Mouse (Mus musculus) adrenal gland, adult 18-20 months (tissue): ENCODE results near the gene Ggt5. TPM values are rescaled to one million over a fixed set of nuclear protein-coding genes. Genes with fewer than 3 reads are reported as not detected.
A peak's percentile ranks its signal among the peaks of the same experiment; 100 is the strongest.
"Not testable (repeated sequence)": the region's sequence is repeated elsewhere in the genome, so short reads cannot be mapped to it uniquely, and the experiment has no call there.

Source experiments
- DNase-seq, 2 experiments: peaks; one replicate each; pipeline ENCODE4 v3.0.0; 2021 to 2022; ENCODE audit warnings: low spot score in 2 of 2
- total RNA-seq, 2 experiments: library from RNA; stranded (reverse); gene quantifications; 1 replicate in 1 of 2; 2 replicates in 1 of 2; pipeline ENCODE4 v1.2.3; 2021

Gene Ggt5
- total RNA-seq, 2 experiments from 2014 or later, result 3.7 to 5.2 TPM

DNA sequence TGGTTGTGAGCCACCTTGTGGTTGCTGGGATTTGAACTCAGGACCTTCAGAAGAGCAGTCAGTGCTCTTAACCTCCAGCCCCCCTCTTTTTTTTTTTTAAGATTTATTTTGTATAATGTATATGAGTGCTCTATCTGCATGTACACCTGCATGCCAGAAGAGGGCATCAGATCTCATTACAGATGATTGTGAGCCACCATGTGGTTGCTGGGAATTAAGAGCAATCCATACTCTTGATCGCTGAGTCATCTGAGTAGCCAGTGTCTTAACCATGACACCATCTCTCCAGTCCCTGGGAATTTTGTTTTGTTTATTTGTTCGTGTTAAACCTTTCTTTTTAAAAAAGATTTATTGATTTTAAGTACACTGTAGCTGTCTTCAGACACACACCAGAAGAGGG lies 22.4 kb upstream of the Ggt5 start:
- DNase-seq, result not testable (repeated sequence)

DNA sequence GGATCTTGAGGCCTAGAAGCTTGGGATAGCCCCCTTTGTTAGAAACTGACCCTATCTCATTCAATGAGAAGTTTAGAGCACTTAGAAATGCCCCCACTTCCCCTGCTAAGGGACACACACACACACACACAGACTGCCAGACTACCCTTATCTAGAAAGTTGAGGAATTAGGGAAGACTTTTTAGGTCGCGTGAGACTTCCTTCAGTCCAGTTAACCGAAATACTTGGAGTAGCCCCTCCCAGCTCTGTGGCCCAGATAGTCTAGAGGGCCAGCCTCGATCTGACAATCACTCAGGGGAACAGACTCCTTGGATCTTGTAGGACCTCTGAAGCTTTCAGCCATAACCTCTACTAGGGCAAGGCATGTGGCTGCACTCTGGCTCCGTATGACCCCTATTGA lies 21.1 kb upstream of the Ggt5 start:
- no peak for DNase-seq

DNA sequence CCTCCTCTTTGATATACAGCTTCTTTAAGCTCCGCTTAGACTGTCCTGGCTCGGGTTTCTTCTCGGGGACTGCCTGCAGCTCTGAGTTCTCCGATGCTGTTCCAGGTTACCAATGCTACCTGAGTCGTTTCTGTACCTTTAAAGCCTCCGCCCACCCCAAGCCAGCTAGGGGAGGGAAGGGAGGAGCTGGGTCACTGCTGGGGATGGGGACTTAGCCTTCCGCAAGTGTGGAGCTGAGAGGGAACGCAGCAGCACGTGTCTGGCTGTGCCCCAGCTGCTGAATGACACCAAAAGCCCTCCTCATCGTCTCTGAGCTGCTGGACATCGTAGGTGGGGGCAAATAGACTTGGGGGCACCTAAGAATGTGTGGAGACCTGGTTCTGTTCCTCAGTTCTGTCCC lies 20.7 kb upstream of the Ggt5 start:
- DNase-seq, result no peak

DNA sequence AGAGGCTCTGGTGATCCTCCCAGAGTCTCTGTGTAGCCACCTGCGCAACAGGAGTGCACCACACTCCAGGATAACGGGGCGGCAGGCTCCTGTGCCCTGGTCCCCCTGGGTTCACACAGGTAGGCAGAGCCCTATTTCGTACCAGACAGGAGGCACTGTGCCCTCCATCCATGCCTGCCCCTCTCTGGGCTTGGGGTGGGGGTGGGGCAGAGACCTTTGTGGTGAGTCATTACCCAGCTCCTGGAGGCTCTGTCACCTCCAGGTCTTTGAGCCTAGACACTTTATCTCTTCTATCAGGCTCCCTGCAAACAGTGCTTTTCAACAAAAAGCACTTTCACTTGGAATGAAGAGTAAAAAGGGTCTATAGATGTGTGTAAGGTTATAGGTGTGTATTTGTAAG lies 20.3 kb upstream of the Ggt5 start:
- no peak for DNase-seq

DNA sequence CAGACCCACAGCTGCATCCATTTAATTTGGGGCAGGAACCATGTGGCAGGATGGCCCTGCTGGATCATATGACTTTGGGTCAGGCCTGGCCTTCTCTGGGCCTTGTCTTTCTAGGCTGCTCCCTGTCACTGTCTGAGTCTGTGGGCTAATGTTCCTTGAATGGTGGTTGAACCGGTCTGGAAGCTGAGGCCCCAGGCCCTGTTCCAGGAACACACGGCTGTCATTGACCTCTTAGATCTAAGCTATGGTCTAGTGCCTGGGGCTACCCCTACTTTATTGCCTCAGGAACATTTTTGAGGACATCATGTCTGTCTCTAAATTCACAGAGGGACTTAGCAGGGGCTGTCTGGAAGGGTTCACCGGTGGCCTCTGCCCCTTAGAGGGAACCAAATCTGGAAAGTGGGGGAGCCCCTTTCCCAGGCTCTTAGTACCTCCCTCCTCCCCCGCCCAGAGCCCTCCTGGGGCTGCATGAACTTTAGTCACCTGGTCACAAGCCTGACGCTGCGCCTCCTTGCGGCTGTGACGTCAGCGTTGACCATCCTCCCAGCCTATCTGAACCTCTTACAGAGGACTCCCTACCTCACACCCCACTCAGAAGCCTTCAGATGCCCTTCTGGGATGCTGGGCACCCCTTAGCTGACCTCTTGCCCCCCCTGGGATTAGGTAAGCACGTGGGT lies 18.0 kb upstream of the Ggt5 start:
- no peak for DNase-seq

DNA sequence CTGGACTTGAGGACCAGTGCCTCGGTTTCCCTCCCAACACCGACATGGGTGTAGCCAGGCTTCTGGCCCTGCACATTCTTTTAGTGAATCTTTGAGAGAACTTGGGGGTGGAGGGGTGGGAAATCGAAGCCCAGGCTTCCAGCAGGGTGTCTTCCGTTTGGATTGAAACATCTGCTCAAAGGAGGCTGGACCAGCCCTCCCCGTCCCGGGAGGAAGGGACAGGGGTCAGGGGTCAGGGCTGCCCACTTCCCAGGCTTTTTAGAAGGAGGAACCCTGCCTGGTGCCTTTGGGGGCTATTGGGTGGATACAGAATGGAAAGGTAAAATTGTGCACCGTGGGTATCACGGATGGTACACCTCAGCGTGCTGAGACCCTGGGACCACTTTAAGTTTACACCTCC lies 17.2 kb upstream of the Ggt5 start:
- DNase-seq, result no peak

DNA sequence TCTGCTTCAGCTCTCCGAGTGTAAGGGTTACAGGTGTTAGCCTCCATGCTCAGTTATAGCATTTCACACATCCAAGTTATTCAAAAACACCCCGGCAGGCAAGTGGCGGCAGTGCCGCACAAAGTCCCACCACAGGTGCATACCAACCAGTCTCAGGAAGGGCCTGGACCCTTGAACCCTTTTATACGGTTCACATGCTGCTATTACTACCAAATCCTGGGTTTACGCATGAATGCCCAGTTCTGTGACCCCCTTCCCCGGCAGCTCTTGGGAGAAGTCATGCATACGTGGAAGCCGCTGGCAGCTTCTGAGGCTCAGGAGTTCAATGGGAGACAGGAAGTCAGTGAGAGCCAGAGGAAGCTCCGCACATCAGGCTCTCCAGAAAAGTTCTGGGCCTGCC lies 16.0 kb upstream of the Ggt5 start:
- DNase-seq, result no peak

DNA sequence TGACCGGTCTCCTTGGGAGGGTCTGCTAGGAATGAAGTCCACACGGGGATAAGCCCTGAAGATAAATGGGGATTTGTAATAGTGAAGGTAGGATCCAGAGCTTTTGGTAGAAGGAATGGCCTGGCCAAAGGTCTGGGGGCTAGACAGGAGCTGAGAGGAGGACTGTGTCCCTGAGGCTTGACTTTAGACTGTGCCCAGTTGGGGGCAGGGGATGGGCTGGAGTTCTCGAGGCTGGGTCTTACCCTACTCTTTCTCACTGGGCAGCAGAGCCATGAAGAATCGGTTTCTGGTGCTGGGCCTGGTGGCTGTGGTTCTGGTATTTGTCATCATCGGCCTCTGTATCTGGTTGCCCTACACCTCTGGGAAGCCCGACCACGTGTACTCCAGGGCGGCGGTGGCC lies 15.2 kb upstream of the Ggt5 start:
- no peak for DNase-seq

DNA sequence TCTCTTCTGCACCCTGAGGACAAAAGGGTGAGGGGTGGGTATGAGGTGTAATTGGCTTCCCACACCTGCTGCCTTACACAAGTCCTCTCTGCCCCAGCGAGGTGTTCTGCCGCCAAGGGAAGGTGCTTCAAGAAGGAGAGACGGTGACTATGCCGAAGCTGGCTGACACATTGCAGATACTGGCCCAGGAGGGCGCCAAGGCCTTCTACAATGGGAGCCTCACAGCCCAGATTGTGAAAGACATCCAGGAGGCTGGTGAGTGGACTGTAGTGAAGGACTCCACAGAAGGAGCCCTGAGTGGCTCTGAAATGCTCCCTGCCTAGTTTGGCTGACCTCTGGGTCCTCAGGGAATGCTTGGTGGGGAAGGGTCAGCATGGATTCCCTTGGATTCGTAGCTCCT lies 10.0 kb upstream of the Ggt5 start:
- DNase-seq, result no peak

DNA sequence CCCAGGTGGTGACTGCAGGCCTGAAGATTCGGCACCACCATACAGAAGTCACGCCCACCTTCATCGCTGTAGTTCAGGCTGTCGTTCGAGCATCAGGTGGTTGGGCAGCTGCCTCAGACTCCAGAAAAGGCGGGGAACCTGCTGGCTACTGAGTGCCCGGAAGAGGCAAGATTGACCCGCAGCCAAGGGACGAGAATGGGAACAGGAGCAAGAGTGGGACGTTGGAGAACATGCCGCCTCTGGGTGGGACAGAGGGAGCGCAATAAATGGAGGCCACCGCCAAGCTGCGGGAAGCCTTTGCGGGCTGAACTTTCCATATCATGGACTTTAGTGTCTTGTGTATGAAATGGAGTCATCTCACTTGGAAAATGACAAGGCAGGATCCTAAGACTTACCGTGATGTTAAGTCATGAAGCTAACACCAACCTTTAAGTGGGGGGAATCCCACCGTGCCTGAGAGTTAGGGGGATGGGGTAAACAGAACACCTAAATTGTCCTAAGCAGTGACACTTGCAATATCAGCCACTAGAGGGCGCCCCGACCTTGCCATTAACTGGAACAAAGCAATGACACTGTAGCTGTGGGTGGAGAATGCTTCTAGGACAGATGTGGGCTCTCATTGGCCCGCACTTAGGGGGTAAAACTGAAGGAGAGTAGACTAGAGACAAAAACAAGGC lies 3.1 kb upstream of the Ggt5 start:
- peak; percentile 86 to 91 for DNase-seq

DNA sequence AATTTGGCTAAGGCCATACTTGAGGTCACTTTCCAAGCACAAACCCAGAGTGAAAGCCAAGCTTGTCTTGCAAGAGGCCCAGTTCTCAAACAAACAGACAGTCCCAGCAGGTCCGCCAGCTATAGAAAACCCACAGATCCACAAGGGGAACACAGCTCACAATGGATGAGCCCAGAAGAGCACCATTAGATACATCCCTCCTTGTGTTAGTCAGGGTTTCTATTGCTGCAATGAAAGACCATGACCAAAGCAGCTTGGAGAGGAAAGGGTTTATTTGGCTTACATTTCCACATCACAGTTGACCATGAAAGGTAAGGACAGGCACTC lies 2.6 kb upstream of the Ggt5 start:
- no peak for DNase-seq

DNA sequence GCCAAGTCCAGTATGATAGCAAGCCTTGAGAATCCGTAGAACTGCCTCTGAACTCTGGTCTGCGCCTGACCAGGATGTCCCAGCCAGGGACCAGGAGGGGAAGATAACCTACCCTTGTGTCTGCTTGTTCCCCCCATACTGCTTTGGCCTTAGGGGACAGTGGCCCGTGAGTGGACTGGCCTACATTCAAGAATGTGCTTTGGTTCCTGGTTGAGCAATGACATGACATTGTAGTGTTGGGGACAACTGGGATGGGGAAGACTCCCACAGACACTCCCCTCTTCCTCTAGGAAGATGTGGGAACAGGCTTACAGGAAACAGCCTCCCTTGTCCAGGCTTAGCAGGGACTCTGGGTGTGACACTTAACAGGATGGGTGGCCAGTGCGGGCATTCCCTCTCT lies 1.4 kb upstream of the Ggt5 start:
- DNase-seq, result no peak

DNA sequence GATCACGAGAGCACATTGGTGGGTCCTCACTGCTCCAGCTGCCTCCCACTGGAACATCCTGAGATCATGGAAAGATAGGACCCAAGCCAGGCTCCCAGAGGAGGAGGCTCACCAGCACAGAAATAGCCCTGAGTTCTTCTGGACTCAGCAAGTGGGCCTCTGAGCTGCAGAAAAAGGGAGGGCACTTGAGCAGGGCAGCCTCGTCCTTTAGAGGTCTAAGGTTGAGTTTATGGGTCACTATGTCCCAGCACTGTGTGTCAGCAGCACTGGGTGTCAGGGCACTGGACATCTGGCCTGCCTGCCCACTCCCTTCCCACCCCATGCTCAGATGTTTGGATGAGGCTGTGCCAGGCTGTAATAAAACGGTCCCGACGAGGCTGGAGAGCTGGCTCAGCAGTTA lies 804 bp upstream of the Ggt5 start:
- DNase-seq, result no peak

DNA sequence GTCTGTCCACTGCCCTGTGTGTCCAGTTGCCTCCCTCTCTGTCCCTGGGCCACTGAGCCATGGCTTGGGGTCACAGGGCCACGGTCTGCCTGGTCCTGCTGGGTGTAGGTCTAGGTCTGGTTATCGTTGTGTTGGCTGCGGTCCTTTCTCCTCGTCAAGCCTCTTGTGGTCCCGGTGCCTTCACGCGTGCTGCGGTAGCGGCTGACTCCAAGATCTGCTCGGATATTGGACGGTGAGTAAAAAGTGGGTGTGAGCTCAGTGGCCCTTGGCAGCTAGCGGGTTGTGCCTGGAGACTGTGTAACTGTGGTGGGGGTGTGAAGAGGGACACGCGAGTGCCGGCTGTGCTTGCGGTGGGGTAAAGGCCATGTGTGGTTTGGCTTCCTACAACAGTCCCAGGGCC lies 511 bp downstream of the Ggt5 start:
- no peak for DNase-seq

DNA sequence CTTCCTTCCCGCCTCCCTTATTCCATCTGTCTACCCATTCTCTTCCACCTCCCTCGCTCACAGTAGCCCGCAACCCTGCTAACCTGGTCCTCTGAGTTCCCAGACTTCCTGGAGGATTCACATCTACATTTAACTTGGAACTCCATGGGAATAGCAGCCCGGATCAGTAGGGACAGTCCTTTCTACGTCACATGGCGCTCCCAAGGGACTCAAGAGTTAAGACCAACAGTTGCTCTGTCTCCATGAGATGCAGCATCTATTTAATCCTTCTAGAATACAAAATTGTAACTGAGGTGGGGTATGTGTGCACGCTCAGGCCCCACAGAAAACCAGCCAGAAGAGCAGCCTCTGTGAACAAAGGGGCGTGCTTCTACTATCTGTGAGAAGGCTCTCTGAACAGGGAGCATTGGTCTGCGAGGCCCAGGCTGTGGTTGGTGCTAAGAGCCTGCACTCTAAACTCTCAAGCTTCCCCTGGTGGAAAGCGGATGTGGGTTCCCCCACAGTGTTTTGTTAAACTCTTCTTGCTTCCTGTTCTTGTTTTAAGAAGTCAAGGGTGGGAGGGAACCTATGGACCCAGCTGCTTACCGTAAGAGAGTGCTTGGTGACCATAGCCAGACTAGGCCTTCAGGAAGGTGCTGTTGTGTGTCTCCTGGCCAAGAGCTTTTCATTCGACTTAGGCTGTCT lies 2.2 kb downstream of the Ggt5 start:
- DNase-seq, result no peak

DNA sequence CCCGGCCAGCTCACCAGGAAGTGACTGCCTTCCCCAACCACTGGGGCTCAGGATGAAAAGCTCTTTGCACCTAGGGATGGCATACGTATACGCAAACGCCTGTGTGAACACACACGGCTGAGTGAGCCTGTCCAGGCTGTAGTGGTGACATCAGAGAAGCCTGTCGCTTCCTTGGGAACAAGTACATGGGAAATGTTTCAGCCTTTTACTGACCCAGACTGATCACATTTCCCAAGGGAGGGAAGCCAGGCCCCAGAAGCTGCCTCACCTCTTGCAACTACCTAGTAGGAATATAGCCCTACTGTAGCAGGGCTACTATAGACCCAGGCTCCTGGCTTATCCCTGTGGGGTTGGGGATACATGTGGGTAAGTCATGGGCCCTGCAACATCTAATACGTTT lies 3.4 kb downstream of the Ggt5 start:
- no peak for DNase-seq

DNA sequence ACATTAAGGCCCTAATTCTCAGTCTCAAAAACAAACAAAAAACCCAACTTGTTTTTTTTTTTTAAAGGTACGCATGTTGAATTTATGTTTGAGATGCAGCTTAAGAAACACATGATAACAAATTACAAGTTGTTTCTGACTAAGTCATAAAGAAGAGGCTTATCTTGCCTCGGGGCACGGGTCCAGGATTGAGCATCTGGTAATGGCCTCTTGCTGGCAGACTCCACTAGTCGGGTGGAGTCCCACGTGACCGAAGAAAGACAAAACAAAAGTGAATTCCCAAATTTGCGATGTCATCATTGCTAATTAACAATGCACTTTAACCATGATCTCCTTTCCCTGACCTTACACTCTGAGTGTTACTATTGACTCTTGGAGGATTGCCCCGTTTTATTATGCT lies 6.8 kb downstream of the Ggt5 start:
- peak in 1 of 2 experiments; percentile 31 for DNase-seq

DNA sequence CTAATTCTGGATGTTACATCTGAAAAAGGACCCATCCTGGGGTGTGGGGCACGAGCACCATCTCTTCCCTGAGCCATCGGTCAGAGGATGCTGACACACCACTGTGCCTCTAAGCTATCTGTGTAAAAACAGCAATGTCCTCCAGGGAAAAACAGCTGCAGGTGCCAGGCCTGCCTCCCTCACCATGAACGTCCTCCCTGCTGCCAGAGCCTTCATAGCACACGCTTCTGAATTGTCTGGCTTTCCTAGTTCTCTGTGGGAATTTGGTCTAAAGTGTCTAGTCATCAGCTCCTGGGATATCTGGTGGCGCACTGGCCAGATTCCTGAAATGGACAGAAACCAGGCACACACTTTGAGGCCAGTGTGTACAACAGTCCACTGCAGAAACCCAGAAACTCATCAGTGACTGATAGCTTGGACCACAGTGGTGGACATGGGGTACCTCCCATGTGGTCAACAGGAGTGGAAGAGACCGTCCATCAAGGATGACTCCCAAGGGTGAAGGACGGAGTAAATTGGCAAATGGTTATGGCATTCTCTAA lies 11.1 kb downstream of the Ggt5 start:
- no peak for DNase-seq

DNA sequence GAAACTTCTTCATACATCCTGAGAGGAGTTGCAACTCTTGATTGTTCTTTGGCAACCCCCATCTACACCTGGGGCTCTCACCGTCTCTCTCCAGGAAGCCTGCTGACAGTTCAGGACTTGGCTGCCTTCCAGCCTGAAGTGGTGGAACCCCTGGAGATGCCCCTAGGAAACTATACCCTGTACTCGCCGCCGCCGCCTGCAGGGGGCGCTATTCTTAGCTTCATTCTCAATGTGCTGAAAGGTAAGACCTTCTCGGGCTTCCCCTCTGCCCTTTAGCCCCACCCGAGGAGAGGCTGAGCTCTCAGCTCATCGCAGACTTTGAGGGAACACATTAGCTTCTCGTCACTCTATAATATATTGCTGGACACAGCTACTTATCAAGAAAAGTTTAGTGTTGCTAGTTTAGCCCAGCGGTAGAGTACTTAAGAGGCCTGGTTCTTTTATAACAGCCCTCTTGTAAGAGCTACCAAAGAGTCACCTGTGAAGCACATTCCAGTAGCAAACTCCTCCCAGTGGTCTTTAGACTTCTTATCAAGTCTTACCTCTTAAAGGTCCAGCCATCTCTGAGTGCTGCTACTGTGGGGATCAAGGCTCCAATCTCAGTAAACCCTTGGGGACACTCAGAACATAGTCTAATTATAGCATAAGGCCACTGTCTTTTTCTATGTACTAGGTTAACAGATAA lies 16.2 kb downstream of the Ggt5 start:
- DNase-seq, result no peak

DNA sequence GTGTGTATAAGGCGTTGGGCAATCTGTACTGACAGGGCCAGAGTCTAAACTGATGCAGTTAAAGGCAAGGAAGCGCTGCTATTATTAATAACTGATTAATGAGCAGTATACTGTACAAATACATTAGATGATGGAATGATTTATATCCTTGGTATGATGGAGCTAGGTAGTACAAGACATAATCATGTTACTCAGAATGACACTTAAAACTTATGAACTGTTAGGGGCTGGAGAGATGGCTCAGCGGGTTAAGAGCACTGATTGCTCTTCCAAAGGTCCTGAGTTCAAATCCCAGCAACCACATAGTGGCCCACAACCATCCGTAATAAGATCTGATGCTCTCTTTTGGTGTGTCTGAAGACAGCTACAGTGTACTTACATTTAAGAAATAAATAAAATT lies 18.1 kb downstream of the Ggt5 start:
- no peak for DNase-seq

DNA sequence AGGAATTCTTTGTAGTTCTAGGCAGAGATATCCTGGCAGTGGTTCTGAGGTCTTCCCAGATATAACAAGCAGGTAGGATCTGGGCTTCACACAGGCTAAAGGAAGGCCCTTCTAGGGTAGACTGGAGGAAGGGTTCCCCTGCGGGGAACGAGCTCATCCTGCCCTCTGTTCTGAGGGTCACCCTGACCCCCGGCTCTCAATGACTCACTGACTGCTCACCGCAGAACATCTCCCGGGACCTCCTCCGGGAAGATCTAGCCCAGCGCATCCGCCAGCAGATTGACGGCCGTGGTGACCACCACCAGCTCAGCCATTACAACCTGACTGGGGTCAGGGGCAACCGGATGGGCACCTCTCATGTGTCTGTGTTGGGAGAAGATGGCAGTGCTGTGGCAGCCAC lies 19.8 kb downstream of the Ggt5 start:
- no peak for DNase-seq

DNA sequence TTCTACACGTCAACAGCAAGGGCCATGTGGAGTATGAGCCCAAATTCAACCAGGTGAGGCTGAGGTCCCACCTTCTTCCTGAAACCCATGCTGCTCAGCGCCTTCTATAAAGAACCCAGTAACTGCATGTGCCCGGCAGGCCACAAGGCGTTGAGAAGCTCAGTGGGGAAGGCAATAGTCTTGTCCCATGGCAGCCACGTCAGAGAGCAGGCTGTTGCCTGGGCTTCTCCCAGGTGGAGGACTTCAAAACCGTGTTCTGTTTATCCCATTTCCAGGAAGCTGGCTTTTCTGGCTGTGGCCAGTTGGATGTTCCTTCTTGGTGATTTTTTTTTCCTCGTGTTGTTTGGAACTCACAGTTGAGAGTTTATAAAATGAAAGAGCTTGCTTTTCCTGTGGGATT lies 21.3 kb downstream of the Ggt5 start:
- no peak for DNase-seq
